In genomic region chr3:153948176-153948575, GRCm38 (mm10) we compare ENCODE assay signal across 24 mouse cellular contexts. TPM values are rescaled to one million over a fixed set of nuclear protein-coding genes. Genes with fewer than 3 reads are reported as not detected.
A peak's percentile ranks its signal among the peaks of the same experiment; 100 is the strongest.
DNase-seq lines count a peak whose midpoint lies in the region; ATAC-seq and TF ChIP-seq lines count a peak whose summit lies in the region.
"Had no signal": no experiment of that assay in that cellular context is flagged by ENCODE, and none has a peak within 500 bp of the region (broad histone marks: within the 10 kb centered on the region; RNA-seq: fewer than 3 reads in every experiment).

No protein-coding gene starts in this region.

- peak; percentile 19 for DNase-seq in adrenal gland, adult 2 months
- no peak for DNase-seq in adrenal gland, postnatal 25 days
- no peak for DNase-seq in heart, adult 2 months
- no peak for DNase-seq in heart, adult 9 months (ENCODE audit: low spot score in 2 of 2)
- DNase-seq in liver, adult 2 months (ENCODE audit: extremely low read depth, low read depth, low spot score): peak; percentile 93
- DNase-seq in liver (no peak), CH12.LX (ENCODE audit: extremely low read depth) (no peak)
- no peak for DNase-seq in midbrain, embryonic 14.5 days
- DNase-seq: B cell, adult 2 months; cerebellum, adult 18-20 months; cerebellum, adult 9-11 months; cerebellum, postnatal 36 days; gastrocnemius, postnatal 36 days; heart, postnatal 4 days had no signal

- no peak for TF ChIP-seq CTCF in heart, adult 2 months (IDR thresholded peaks at IDR 0.05)
- no peak for TF ChIP-seq CTCF in liver, adult 2 months (IDR thresholded peaks at IDR 0.05; ENCODE audit: low read depth, low read length)
- TF ChIP-seq CTCF in CH12.LX (conservative IDR thresholded peaks at IDR 0.05 in 1 of 2, IDR thresholded peaks at IDR 0.05 in 1 of 2; ENCODE audit: low read depth in 2 of 2, low read length in 2 of 2): no peak

- peaks cover 3% of the 10 kb centered on the region for H3K4me1 ChIP-seq in heart, adult 2 months (ENCODE audit: control insufficient read depth, insufficient read depth, low read length)
- peaks cover 9% of the 10 kb centered on the region for H3K4me1 ChIP-seq in liver, adult 2 months (ENCODE audit: control insufficient read depth, insufficient read depth, low read length)
- H3K4me1 ChIP-seq in CH12.LX (ENCODE audit: control insufficient read depth in 1 of 2, insufficient read depth in 2 of 2): peaks cover 3 to 23% of the 10 kb centered on the region in 2 experiments; a peak in 2 of 4 replicates
- 0 out of 2 replicates have a peak, but pooled peaks cover 11% of the 10 kb centered on the region for H3K4me1 ChIP-seq in midbrain, embryonic 14.5 days (ENCODE audit: control insufficient read depth, insufficient read depth, low read length)

- TF ChIP-seq EP300 in heart, adult 2 months (IDR thresholded peaks at IDR 0.05; ENCODE audit: insufficient read depth, low read depth, low read length): no peak
- TF ChIP-seq EP300 in CH12.LX (IDR thresholded peaks at IDR 0.05; ENCODE audit: low read length): no peak

- intact Hi-C loops in heart, adult 2 months (cut with DNase I): no loop called here

- no peak overlapping the region for H3K4me3 ChIP-seq in heart, adult 2 months
- H3K4me3 ChIP-seq in liver, adult 2 months (ENCODE audit: insufficient read depth, low read depth, low read length): no peak overlapping the region
- no peak overlapping the region for H3K4me3 ChIP-seq in CH12.LX (replicated peaks in 1 of 3; ENCODE audit: low read depth in 2 of 3, low read length in 2 of 3, poor library complexity in 1 of 3)
- no peak overlapping the region for H3K4me3 ChIP-seq in midbrain, embryonic 14.5 days (replicated peaks; ENCODE audit: low read depth, low read length)
- H3K4me3 ChIP-seq: embryonic facial prominence, embryonic 13.5 days; forebrain, embryonic 12.5 days; heart, embryonic 13.5 days; hindbrain, embryonic 12.5 days had no signal

- no peak for TF ChIP-seq POLR2A in heart, adult 2 months (IDR thresholded peaks at IDR 0.05; ENCODE audit: insufficient read depth, low read depth, low read length)
- no peak for TF ChIP-seq POLR2A in liver, adult 2 months (IDR thresholded peaks at IDR 0.05; ENCODE audit: extremely low read depth, insufficient read depth, low read length)
- no peak for TF ChIP-seq POLR2A in CH12.LX (IDR thresholded peaks at IDR 0.05; ENCODE audit: low read depth, low read length)

- peaks cover 7% of the 10 kb centered on the region for H3K36me3 ChIP-seq in heart, adult 2 months (ENCODE audit: control insufficient read depth, insufficient read depth, low read length)
- no peaks in the 10 kb centered on the region for H3K36me3 ChIP-seq in liver, adult 2 months (ENCODE audit: control insufficient read depth, insufficient read depth, low read length)
- H3K36me3 ChIP-seq in CH12.LX (replicated peaks in 1 of 2; ENCODE audit: control insufficient read depth in 1 of 2, insufficient read depth in 1 of 2, low read length in 1 of 2): no peaks in the 10 kb centered on the region
- H3K36me3 ChIP-seq in midbrain, embryonic 14.5 days (ENCODE audit: control insufficient read depth, insufficient read depth, low read length): no peaks in the 10 kb centered on the region
- H3K36me3 ChIP-seq: embryonic facial prominence, embryonic 13.5 days; forebrain, embryonic 12.5 days; heart, embryonic 13.5 days; hindbrain, embryonic 12.5 days had no signal

- no peak for TF ChIP-seq RAD21 in CH12.LX (IDR thresholded peaks at IDR 0.05; ENCODE audit: low read depth, low read length)

- no peak for ATAC-seq in midbrain, embryonic 14.5 days (ENCODE audit: low FRiP score, low TSS enrichment)
- ATAC-seq: CD4-positive, CD25-positive, alpha-beta regulatory T cell, adult 4 months; forebrain, embryonic 16.5 days; hindbrain, embryonic 16.5 days; inflammation-experienced regulatory T-cells, adult 6 months had no signal

- peak overlapping the region; percentile 32; the same call in 1 of the 2 replicates for H3K27ac ChIP-seq in heart, adult 2 months
- H3K27ac ChIP-seq in liver, adult 2 months (replicated peaks; ENCODE audit: insufficient read depth, low read depth, low read length): peak overlapping the region; percentile 77
- H3K27ac ChIP-seq in CH12.LX (ENCODE audit: insufficient read depth, low read depth): no peak overlapping the region
- H3K27ac ChIP-seq in midbrain, embryonic 14.5 days (replicated peaks; ENCODE audit: low read depth, low read length): no peak overlapping the region
- H3K27ac ChIP-seq: embryonic facial prominence, embryonic 13.5 days; forebrain, embryonic 12.5 days; heart, embryonic 13.5 days; hindbrain, embryonic 12.5 days had no signal

- H3K9ac ChIP-seq in heart, adult 2 months (ENCODE audit: low read depth, low read length): no peak overlapping the region
- no peak overlapping the region for H3K9ac ChIP-seq in liver, adult 2 months (ENCODE audit: low read depth, low read length)
- H3K9ac ChIP-seq in CH12.LX (ENCODE audit: insufficient read depth, low read depth): no peak overlapping the region
- H3K9ac ChIP-seq in midbrain, embryonic 14.5 days (replicated peaks; ENCODE audit: low read length): no peak overlapping the region
- H3K9ac ChIP-seq: embryonic facial prominence, embryonic 13.5 days; forebrain, embryonic 12.5 days; heart, embryonic 13.5 days; hindbrain, embryonic 12.5 days had no signal

- no peaks in the 10 kb centered on the region for H3K27me3 ChIP-seq in heart, adult 2 months (ENCODE audit: control insufficient read depth, insufficient read depth, low read length)
- no peaks in the 10 kb centered on the region for H3K27me3 ChIP-seq in liver, adult 2 months (ENCODE audit: control insufficient read depth, insufficient read depth, low read length)
- H3K27me3 ChIP-seq in CH12.LX (replicated peaks): peaks cover 1% of the 10 kb centered on the region
- H3K27me3 ChIP-seq in midbrain, embryonic 14.5 days (ENCODE audit: control insufficient read depth, insufficient read depth, low read length): no peaks in the 10 kb centered on the region
- H3K27me3 ChIP-seq: embryonic facial prominence, embryonic 13.5 days; forebrain, embryonic 12.5 days; heart, embryonic 13.5 days; hindbrain, embryonic 12.5 days had no signal

- dilution Hi-C loops in CH12.LX (cut with MboI; ENCODE audit: extremely low pct_ligation_motif_present, extremely low pct_unique_long_range_greater_than_20kb, low sequenced_read_pairs): no loop called here

- no peak overlapping the region for H3K4me2 ChIP-seq in CH12.LX (ENCODE audit: insufficient read depth, low read depth, poor library complexity, severe bottlenecking)
- no peak overlapping the region for H3K4me2 ChIP-seq in midbrain, embryonic 14.5 days (ENCODE audit: low read length)
- H3K4me2 ChIP-seq: embryonic facial prominence, embryonic 13.5 days; forebrain, embryonic 12.5 days; heart, embryonic 13.5 days; hindbrain, embryonic 12.5 days had no signal

- no peaks in the 10 kb centered on the region for H3K79me2 ChIP-seq in heart, adult 2 months (replicated peaks; ENCODE audit: control insufficient read depth, insufficient read depth, low read length)
- no peaks in the 10 kb centered on the region for H3K79me2 ChIP-seq in liver, adult 2 months (ENCODE audit: control insufficient read depth, insufficient read depth, low read length)
- peaks cover 1% of the 10 kb centered on the region; the same call in 1 of the 2 replicates for H3K79me2 ChIP-seq in CH12.LX (replicated peaks; ENCODE audit: control insufficient read depth, extremely low read depth, insufficient read depth, poor library complexity, severe bottlenecking)

- WGBS in heart, adult 2 months: 40% methylated on average over 2 of the region's 2 CpGs
- 8% methylated on average over 2 of the region's 2 CpGs for WGBS in liver, adult 2 months
- 87% methylated on average over 2 of the region's 2 CpGs for WGBS in midbrain, embryonic 14.5 days

- in situ Hi-C loops in CH12.LX (cut with MboI; ENCODE audit: low pct_ligation_motif_present, low pct_unique_long_range_greater_than_20kb, low sequenced_read_pairs): no loop called here

- H3K9me3 ChIP-seq in CH12.LX (replicated peaks; ENCODE audit: low read length): peaks cover 2% of the 10 kb centered on the region
- no peaks in the 10 kb centered on the region for H3K9me3 ChIP-seq in midbrain, embryonic 14.5 days (ENCODE audit: control insufficient read depth, low read length)
- H3K9me3 ChIP-seq: embryonic facial prominence, embryonic 13.5 days; forebrain, embryonic 12.5 days; heart, embryonic 13.5 days; hindbrain, embryonic 12.5 days had no signal

RNA-seq across cellular contexts. Expression of gene Acadm, which starts 3.7 kb away (rescaled TPM):
- 100 to 1,000 TPM; 711 to 911 TPM for total RNA-seq in adrenal gland, adult 2 months (2021)
- polyA plus RNA-seq in adrenal gland, adult 2 months (2012; rRNA removed): 58.0 and 61.0 TPM in 2 replicates
- total RNA-seq in adrenal gland, postnatal 25 days (2021): 686 and 739 TPM in 2 replicates
- 1,000 to 10,000 TPM; 1,125 to 1,306 TPM for total RNA-seq in heart, adult 2 months (2021)
- 480 and 876 TPM in 2 replicates for polyA plus RNA-seq in heart, adult 2 months (2012; rRNA removed)
- total RNA-seq in liver, adult 2 months (2014; rRNA removed): 320 and 383 TPM in 2 replicates
- 91.8 and 151 TPM in 2 replicates for polyA plus RNA-seq in liver, adult 2 months (2012; rRNA removed)
- total RNA-seq in CH12.LX (2012; rRNA removed) (78.5 and 111 TPM in 2 replicates), CH12.LX (2014; rRNA removed) (224 and 249 TPM in 2 replicates)
- 199 and 240 TPM in 2 replicates for polyA plus RNA-seq in CH12.LX (2012; ENCODE audit: insufficient read length, low read depth)
- polyA plus RNA-seq in midbrain, embryonic 14.5 days (2014; fragmentation: Nextera tagmentation; extraction: Ambion mirVana): 46.8 and 52.7 TPM in 2 replicates

RNA-seq across cellular contexts. Expression of gene Slc44a5, which starts 25.1 kb away (rescaled TPM):
- total RNA-seq in adrenal gland, adult 2 months (2021): not detected
- polyA plus RNA-seq in adrenal gland, adult 2 months (2012; rRNA removed): 0.01 TPM in 1 of 2 replicates, not detected in the other
- total RNA-seq in adrenal gland, postnatal 25 days (2021): not detected in 2 replicates
- total RNA-seq in heart, adult 2 months (2021): under 1 TPM in 1 of 2 experiments, not detected in 1; 0.14 TPM
- polyA plus RNA-seq in heart, adult 2 months (2012; rRNA removed): 0.25 and 0.76 TPM in 2 replicates
- not detected in 2 replicates for total RNA-seq in liver, adult 2 months (2014; rRNA removed)
- not detected in 2 replicates for polyA plus RNA-seq in liver, adult 2 months (2012; rRNA removed)
- total RNA-seq in CH12.LX (2012; rRNA removed) (not detected in 2 replicates), CH12.LX (2014; rRNA removed) (not detected in 2 replicates)
- polyA plus RNA-seq in CH12.LX (2012; ENCODE audit: insufficient read length, low read depth): not detected in 2 replicates
- 14.3 and 15.5 TPM in 2 replicates for polyA plus RNA-seq in midbrain, embryonic 14.5 days (2014; fragmentation: Nextera tagmentation; extraction: Ambion mirVana)
- total RNA-seq: MEL had no signal
- polyA plus RNA-seq: inflammation-experienced regulatory T-cells, adult 6 months had no signal

RNA-seq across cellular contexts. Expression of gene Rabggtb, which starts 35.4 kb away (rescaled TPM):
- total RNA-seq in adrenal gland, adult 2 months (2021): 10 to 100 TPM; 79.8 to 95.2 TPM
- polyA plus RNA-seq in adrenal gland, adult 2 months (2012; rRNA removed): 16.3 and 17.6 TPM in 2 replicates
- 78.1 and 98.5 TPM in 2 replicates for total RNA-seq in adrenal gland, postnatal 25 days (2021)
- 10 to 100 TPM; 81.8 to 98.2 TPM for total RNA-seq in heart, adult 2 months (2021)
- polyA plus RNA-seq in heart, adult 2 months (2012; rRNA removed): 48.0 and 89.5 TPM in 2 replicates
- 57.5 and 57.8 TPM in 2 replicates for total RNA-seq in liver, adult 2 months (2014; rRNA removed)
- 26.7 and 38.6 TPM in 2 replicates for polyA plus RNA-seq in liver, adult 2 months (2012; rRNA removed)
- 223 and 255 TPM in 2 replicates for total RNA-seq in CH12.LX (2012; rRNA removed)
- total RNA-seq in CH12.LX (2014; rRNA removed): 316 and 370 TPM in 2 replicates
- 243 and 256 TPM in 2 replicates for polyA plus RNA-seq in CH12.LX (2012; ENCODE audit: insufficient read length, low read depth)
- polyA plus RNA-seq in midbrain, embryonic 14.5 days (2014; fragmentation: Nextera tagmentation; extraction: Ambion mirVana): 52.3 and 54.1 TPM in 2 replicates

RNA-seq across cellular contexts. Expression of gene Msh4, which starts 42.2 kb away (rescaled TPM):
- total RNA-seq in adrenal gland, adult 2 months (2021): under 1 TPM; 0.09 to 0.10 TPM
- polyA plus RNA-seq in adrenal gland, adult 2 months (2012; rRNA removed): 0.02 TPM in 1 of 2 replicates, not detected in the other
- 0.33 and 0.38 TPM in 2 replicates for total RNA-seq in adrenal gland, postnatal 25 days (2021)
- under 1 TPM in 1 of 2 experiments, not detected in 1; 0.07 TPM for total RNA-seq in heart, adult 2 months (2021)
- 0.06 TPM in 1 of 2 replicates, not detected in the other for polyA plus RNA-seq in heart, adult 2 months (2012; rRNA removed)
- total RNA-seq in liver, adult 2 months (2014; rRNA removed): 0.07 and 0.09 TPM in 2 replicates
- not detected in 2 replicates for polyA plus RNA-seq in liver, adult 2 months (2012; rRNA removed)
- total RNA-seq in CH12.LX (2012; rRNA removed) (0.42 and 0.67 TPM in 2 replicates), CH12.LX (2014; rRNA removed) (0.16 and 0.41 TPM in 2 replicates)
- polyA plus RNA-seq in CH12.LX (2012; ENCODE audit: insufficient read length, low read depth): 0.14 and 0.34 TPM in 2 replicates
- 0.16 and 0.23 TPM in 2 replicates for polyA plus RNA-seq in midbrain, embryonic 14.5 days (2014; fragmentation: Nextera tagmentation; extraction: Ambion mirVana)
- total RNA-seq: adrenal gland, adult 18-20 months; gastrocnemius, postnatal 36 days had no signal
- polyA plus RNA-seq: CD4-positive, CD25-positive, alpha-beta regulatory T cell, adult 4 months had no signal

Comparison
In these comparisons a context has a peak if more than half of its experiments do, and no peak if none do; other contexts are left out.
1. DNase-seq: peak in adrenal gland, adult 2 months (single experiment) and liver, adult 2 months (single experiment); none in adrenal gland, postnatal 25 days (single experiment), heart, adult 2 months (0 of 2), heart, adult 9 months (0 of 2), liver (single experiment), CH12.LX (single experiment) and midbrain, embryonic 14.5 days (single experiment).
2. H3K27ac ChIP-seq: peak in heart, adult 2 months (single experiment) and liver, adult 2 months (single experiment); none in CH12.LX (single experiment) and midbrain, embryonic 14.5 days (single experiment).